Mouse (Mus musculus): ENCODE data around the gene Pim1.

GRCm38 (mm10) chr17:29490713-29491581 lies at the start of gene Pim1:
- TF ChIP-seq POLR2A (IDR thresholded peaks at IDR 0.05; ENCODE audit: borderline replicate concordance, low read depth, low read length) (peak; percentile 82), CTCF (IDR thresholded peaks at IDR 0.05; ENCODE audit: low read depth, low read length) (no peak)

All from bone marrow macrophage, adult 2 months (primary cell).